Mouse (Mus musculus): ENCODE results near the gene Gm14085. TPM values are rescaled to one million over a fixed set of nuclear protein-coding genes. Genes with fewer than 3 reads are reported as not detected.
"Not testable (repeated sequence)": the region's sequence is repeated elsewhere in the genome, so short reads cannot be mapped to it uniquely, and the experiment has no call there.

Gene Gm14085
- total RNA-seq (2021) = under 1 TPM in 1 of 2 experiments, not detected in 1; 0.19 TPM
- long read RNA-seq, experiment 1 = 0 reads
- long read RNA-seq, experiment 2, partial matches to known transcripts = 0 of 1 reads
- long read RNA-seq, experiment 2, other reads (novel, unspliced or antisense) = 1 of 1 reads

GRCm38 (mm10) chr2:122484641-122485040 is at the start of gene Gm14085:
Gene Gm14085 (plus strand): TSS chr2:122484941.
- DNase-seq (ENCODE audit: low spot score in 2 of 2) = no peak

- DNase-seq (ENCODE audit: low spot score in 2 of 2) = not testable (repeated sequence)
These were observed 45.8 kb upstream of the Gm14085 start for GRCm38 (mm10) chr2:122438706-122439482.

GRCm38 (mm10) chr2:122440521-122440920 is 44.2 kb upstream of the Gm14085 start:
- DNase-seq (ENCODE audit: low spot score in 2 of 2) = not testable (repeated sequence)

- no peak for DNase-seq (ENCODE audit: low spot score in 2 of 2)
These were observed 43.5 kb upstream of the Gm14085 start for GRCm38 (mm10) chr2:122441000-122441933.

- no peak for DNase-seq (ENCODE audit: low spot score in 2 of 2)
These were observed 34.4 kb upstream of the Gm14085 start for GRCm38 (mm10) chr2:122450351-122450750.

- DNase-seq (ENCODE audit: low spot score in 2 of 2) = no peak
These were observed 32.3 kb upstream of the Gm14085 start for GRCm38 (mm10) chr2:122452426-122452825.

- no peak for DNase-seq (ENCODE audit: low spot score in 2 of 2)
These were observed 17.8 kb upstream of the Gm14085 start for GRCm38 (mm10) chr2:122466901-122467300.

DNA sequence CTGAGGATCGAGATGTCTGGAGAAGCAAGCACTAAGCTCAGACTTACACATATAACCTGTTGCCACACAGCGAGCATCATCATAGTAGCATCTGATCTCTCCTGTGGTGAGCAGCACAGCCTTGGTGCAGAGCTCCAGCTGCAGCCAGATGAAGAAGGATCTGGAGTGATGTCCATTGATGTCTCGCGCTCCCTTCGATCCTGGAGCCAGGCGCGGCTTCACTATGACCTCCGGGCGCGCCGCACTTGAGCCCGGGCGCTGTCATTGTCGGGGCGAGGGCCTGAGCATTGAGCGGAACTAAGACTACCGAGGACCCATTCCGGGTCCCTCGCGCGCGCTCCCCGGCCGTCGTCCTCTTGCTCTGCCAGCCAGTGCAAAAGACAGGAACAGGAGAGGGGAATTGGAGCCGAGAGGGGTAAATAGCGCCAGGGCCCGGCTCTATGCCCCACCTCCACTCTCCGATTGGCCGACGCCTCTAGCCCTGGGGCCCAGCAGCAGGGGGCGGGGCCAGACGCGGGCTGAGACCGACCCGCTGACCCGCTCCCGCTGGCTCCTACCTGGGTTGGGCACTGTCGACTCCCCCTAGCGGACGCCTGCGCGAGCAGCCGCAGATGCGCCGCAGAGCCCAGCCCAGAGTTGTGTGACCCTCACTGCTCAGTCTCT is 17.3 kb upstream of the Gm14085 start:
- DNase-seq (ENCODE audit: low spot score in 2 of 2) = peak; percentile 92 to 95

DNA sequence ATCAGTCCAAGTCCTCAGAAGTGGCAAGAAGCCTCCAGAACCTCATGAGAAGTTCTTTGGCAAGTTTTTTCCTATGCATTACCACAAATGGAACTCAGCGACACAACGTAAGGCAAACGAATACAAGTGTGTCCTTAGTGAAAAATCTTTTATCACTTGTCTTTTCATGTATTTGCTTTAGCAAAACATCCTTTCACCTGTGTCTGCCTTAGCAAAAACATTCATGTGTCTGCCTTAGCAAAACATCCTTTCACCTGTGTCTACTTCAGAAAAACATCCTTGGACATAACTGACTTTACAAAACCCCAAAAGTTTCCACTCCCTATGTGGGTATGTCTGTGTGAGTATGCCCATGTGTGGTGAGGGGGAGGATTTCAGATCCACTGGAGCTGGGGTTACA is 15.5 kb upstream of the Gm14085 start:
- no peak for DNase-seq (ENCODE audit: low spot score in 2 of 2)

DNA sequence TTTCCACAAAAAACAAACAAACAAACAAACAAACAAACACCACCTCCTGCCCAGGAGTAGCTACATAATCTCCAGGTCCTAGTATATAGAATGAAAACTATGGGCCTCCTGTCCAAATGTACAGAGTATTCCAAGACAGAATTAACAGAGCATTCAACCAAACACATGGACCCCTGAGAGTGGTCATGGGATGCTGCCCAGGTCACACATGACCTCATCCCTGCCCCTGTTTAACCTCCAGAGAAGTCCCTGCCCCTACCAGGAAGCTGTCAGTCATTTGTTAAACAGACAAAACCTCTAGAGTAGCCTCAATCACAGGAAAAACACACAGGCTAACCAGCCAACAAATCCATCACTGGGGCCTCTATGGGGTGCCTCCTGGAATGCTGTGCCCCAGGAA is 8.2 kb upstream of the Gm14085 start:
- no peak for DNase-seq (ENCODE audit: low spot score in 2 of 2)

DNA sequence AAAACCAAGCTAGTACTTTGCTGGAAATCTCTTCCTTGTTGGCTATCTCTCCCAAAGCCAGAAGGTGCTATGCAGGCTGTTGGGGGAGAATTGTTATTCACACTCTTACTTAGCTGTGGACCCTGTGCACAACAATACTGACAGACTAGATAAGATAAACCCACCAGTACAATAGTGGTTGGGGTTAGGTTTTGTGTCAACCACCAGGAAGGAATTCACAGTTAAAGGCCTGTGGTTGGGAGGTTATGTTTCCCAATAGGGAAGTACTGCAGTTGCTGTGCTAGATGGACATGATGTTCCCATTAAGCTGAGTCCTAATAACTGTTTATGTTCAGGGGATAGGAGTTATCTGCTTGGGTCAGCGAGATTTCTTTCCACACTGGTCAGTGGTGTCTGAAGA is 954 bp upstream of the Gm14085 start:
- DNase-seq (ENCODE audit: low spot score in 2 of 2) = not testable (repeated sequence)

GRCm38 (mm10) chr2:122485654-122486053 is 913 bp downstream of the Gm14085 start:
- DNase-seq (ENCODE audit: low spot score in 2 of 2) = not testable (repeated sequence)

GRCm38 (mm10) chr2:122486122-122486521 is 1.4 kb downstream of the Gm14085 start:
- DNase-seq (ENCODE audit: low spot score in 2 of 2) = not testable (repeated sequence)

- DNase-seq (ENCODE audit: low spot score in 2 of 2) = no peak
These were observed 1.9 kb downstream of the Gm14085 start for GRCm38 (mm10) chr2:122486674-122487073.

DNA sequence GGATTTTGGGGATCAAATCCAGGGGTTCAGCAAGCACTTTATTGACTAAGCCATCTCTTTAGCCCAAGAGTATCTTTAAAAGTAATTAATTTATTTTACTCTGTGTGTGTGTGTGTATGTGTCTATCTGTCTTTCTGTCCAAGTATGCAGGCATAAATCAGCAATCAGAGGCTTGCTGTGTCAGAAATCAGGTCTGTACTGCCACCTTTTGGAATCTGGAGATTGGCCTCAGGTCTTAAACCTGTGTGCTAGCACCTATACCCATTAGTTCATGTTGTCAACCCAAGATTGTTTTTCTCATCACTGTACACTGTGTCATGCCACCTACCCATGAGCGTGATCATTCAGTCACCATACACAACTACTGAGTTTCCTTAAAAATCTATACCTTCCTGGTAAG is 45.0 kb downstream of the Gm14085 start:
- not testable (repeated sequence) for DNase-seq (ENCODE audit: low spot score in 2 of 2)

DNA sequence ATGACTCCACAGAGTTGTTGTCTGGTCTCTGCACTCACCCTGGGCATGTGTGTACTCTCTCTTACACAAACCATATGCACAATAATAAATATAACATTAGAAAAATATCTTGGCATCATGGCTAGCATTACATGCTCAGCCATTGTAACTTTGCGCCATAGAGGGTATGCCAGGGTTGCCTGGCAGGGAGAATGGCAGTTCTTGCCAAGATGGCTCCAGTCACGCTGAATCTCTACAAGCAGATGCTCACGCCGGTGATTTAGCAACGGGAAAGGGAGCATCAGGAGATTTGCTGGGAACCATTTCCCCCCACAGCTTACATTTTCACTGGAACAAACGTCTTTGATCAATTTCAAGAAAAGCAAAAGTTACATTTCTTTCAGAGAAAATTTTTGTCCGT is 46.5 kb downstream of the Gm14085 start:
- DNase-seq (ENCODE audit: low spot score in 2 of 2) = no peak

DNA sequence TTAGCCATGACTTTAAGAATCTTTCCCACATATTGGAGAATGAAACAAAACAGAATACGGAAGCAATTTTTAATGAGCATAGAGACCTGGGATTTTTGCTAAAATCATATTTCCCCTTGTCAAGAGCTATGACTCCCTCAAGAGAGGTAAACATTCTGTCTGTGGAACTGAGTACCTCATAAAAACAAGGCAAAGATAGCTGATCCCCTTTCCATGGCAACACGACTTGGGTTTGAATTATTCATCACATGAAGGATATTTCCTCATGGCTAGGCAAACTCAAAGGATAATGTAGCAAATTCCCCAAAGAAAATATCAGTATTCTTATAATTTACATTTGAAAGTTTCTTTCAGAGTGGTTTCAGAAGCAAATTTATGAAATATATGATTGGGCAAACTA is 47.0 kb downstream of the Gm14085 start:
- DNase-seq (ENCODE audit: low spot score in 2 of 2) = no peak

- no peak for DNase-seq (ENCODE audit: low spot score in 2 of 2)
These were observed 47.5 kb downstream of the Gm14085 start for GRCm38 (mm10) chr2:122532136-122532801.

DNA sequence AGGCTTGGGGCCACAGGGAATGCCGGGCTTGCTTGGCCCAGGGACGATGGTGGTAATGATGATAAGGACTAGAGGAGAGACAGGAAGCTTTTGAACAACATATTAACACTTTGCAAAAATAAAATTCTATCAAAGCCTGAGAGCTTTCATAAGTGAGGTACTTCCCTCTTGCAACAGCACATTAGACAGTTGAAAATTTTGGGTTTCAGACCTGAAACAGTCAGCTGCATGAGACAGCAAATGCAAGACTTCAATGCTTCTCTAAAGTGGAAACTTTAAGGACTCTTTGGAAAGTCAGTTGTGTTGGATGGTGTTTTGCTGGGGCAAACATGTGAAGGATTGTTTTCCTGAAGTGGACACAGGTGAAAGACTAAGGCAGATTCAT is 48.1 kb downstream of the Gm14085 start:
- DNase-seq (ENCODE audit: low spot score in 2 of 2) = no peak

- DNase-seq (ENCODE audit: low spot score in 2 of 2) = no peak
These were observed 48.6 kb downstream of the Gm14085 start for GRCm38 (mm10) chr2:122533378-122533777.

DNA sequence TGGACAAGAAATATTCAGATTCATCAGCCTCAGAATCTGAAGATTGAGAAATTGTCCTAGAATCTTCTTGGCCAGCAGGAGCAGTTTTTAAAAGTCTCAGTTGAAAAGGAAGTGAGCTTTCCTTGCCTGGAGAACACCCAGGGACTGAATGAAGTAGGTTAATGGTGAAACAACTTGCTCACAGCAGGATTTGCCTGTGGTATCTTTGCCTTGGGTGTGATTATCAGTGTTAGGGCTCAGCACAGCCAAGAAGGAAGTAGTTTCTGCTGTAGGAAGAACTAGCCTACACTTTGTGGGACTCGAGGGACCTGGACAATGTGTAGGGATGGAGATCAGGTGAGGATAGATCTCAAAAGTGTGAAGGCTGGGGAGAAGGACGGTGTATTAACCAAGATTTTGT is 49.9 kb downstream of the Gm14085 start:
- no peak for DNase-seq (ENCODE audit: low spot score in 2 of 2)

Measured in adrenal gland, adult 18-20 months (tissue).